Mouse (Mus musculus): ENCODE measurements at regions not wholly inside any gene's neighbourhood (a gene's known extent, or its start where the extent isn't known, plus 50 kb on each side); places are given as distances from the start of the nearest gene placed in this dataset.

DNA sequence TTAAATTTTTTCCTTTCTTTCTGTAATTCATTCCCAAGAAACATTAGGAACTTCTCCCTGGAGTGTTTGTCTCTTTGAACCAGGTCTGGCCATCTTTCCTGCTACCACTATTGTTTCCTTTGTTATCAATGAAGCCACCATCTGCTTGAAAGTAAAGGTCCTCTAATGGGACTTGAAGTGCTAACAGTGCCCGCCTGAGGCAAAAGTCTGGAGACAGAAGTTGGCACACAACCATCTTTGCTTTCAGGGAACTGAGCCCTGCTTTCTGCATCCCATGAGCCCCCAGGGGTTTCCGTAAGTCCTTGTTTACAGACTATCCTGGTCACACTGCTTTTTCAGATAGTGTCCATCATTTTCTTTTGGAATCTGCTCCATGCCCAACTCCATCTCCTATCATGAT lies 546.2 kb upstream of the Mpdz start:
- DNase-seq (ENCODE audit: extremely low spot score in 1 of 2, low spot score in 1 of 2) = no peak

- no peak for DNase-seq (ENCODE audit: extremely low spot score in 1 of 2, low spot score in 1 of 2)
Observed at GRCm38 (mm10) chr4:81986616-81987015, 544.0 kb upstream of the Mpdz start.

DNA sequence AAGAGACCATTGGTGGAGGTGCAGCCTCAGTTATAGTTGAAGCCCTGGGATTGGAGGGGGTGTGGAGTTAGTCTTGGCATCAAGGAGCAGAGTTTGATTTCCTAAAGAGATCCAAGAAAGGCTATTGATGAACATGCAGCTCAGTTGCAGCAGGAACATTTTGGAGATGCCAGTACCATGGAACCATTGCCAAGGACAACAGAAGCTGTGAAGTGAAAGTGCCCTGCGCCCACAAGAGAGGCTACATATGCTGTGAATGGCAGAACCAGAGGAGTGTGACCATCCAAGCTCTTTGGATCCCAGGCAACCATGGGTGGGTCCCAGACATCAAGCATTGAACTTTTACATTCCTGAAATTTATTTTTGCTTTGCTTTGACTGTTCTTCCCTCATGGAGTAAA lies 539.2 kb upstream of the Mpdz start:
- no peak for DNase-seq (ENCODE audit: extremely low spot score in 1 of 2, low spot score in 1 of 2)

DNA sequence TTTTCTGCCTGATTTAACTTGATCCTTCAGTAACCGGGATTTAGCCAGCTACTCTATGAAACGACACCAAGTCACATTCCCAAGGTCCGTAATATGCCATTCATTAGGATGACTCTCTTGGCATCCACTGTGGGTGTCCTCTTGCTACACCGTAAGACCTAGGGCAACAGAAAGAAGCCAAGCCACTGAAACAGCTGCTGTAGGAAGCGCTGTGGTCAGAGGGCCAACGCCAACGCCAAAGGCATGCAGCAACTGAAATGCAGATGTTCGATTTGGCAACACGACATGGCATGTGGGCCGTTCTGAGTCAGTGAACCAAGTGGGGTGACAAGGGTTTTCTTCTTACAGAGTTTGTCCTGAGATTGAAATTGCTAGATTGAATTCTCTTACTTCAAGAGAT lies 527.9 kb upstream of the Mpdz start:
- DNase-seq (ENCODE audit: extremely low spot score in 1 of 2, low spot score in 1 of 2) = no peak

DNA sequence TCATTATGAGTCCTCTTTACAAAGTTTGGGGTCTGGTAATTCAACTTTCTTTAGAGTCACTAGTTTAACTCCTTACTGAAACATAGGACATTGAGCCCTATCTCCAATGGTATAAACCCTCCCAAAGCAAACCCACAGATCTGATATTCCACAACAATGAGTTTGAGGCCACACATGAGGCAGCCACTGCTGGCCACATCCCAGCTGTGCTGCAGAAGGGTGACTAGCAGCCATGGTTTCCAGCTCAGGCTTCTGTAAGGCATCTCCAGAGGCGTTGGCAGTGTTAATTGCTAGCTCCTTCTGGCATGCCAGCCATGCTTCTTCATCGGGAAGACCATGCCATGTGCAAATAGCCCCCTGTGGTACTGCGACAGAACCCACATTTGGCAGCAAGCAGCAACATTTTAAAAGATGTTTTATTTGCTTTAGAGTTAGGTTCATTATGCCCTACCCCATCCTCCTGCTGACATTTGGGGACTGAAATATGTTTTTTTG lies 527.1 kb upstream of the Mpdz start:
- no peak for DNase-seq (ENCODE audit: extremely low spot score in 1 of 2, low spot score in 1 of 2)

DNA sequence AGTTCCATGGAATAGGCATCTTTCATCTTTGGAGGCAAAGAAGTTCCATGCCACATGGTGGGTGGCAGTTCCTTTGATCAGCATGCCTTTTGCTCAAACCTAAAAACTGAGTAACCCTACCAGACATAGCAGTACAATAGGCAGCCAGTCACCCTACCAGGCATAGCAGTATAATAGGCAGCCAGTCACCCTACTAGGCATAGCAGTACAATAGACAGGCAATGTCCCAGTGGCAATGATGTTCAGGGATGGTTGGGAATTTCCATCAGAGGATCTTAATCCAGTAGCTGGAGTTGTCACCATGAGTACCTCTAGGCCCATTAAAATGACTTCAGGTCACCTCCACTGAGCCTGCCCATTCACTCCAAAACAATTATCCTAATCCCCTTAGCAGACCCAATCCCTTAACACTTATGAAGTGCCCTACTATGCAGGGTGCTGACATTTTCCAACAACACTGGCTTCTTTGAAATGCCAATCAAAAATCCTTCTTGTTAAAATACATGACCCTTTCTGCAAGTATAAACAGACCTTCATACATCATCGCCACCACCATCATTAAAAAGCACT lies 523.5 kb upstream of the Mpdz start:
- DNase-seq (ENCODE audit: extremely low spot score in 1 of 2, low spot score in 1 of 2) = no peak

DNA sequence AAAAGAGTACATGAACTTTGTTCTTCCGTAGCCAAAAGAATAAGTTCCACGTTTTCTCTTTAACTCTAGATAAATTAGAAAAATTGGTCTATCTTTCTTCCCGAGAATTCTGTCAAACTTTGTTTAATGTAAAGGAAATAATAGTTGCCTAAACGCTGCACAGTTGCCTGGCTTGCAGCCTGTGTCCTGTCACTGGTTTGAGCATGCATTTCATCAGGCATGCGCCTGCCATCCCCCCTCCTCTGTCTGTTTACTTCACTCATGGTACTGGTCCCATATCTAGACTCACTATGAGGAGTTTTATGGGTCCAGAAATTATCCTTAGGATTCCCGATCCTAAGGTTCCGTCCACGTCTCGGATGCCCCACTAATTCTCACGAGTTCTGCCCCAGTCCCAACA lies 520.5 kb upstream of the Mpdz start:
- DNase-seq (ENCODE audit: extremely low spot score in 1 of 2, low spot score in 1 of 2) = no peak

- no peak for DNase-seq (ENCODE audit: extremely low spot score in 1 of 2, low spot score in 1 of 2)
Observed at GRCm38 (mm10) chr4:81962586-81962985, 520.0 kb upstream of the Mpdz start.

DNA sequence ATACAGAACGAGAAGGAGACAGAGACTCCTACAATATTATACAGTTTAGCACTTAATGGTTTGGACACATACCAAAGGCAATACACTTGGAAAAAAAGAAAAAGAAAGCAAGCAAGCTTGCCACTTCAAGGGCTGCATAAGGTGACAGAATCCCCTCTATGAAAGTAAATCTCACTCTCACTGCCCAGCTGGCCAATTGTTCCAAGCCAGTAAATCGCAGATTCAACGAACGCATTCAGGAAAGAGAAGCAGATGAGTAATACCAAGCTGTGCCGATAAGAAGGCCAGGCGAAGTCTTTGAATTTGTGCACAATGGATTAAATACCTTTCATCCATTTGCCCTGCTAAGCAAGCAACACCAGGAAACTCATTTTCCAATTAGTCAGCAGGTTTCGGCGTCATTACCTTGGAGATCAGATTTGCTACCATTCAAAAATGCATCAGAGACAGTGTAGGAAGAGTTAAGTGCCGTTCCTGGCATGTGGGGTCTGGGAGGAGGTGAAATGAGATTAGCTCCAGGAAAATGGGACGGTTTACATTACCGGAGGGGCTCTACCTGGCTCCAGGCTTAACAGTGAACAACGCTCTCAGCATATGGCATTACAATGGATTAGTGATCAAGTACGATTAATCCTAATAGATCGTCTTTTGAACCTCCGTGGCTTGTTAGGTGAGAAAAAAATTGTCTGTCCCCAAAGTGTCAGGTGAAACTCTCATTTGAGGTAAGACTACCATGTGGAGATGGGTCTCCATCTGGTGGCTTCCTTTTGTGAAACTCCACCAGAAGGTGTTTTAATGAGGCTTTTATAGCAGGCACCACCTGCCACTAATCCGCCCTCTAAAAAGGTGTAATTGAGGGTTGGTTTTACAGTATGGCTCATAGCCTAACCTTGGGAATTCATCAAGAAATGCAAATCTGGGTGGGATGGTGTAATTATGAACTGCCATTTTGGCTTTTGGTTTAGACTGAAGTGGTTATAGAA lies 518.2 kb upstream of the Mpdz start:
- DNase-seq (ENCODE audit: extremely low spot score in 1 of 2, low spot score in 1 of 2) = no peak

DNA sequence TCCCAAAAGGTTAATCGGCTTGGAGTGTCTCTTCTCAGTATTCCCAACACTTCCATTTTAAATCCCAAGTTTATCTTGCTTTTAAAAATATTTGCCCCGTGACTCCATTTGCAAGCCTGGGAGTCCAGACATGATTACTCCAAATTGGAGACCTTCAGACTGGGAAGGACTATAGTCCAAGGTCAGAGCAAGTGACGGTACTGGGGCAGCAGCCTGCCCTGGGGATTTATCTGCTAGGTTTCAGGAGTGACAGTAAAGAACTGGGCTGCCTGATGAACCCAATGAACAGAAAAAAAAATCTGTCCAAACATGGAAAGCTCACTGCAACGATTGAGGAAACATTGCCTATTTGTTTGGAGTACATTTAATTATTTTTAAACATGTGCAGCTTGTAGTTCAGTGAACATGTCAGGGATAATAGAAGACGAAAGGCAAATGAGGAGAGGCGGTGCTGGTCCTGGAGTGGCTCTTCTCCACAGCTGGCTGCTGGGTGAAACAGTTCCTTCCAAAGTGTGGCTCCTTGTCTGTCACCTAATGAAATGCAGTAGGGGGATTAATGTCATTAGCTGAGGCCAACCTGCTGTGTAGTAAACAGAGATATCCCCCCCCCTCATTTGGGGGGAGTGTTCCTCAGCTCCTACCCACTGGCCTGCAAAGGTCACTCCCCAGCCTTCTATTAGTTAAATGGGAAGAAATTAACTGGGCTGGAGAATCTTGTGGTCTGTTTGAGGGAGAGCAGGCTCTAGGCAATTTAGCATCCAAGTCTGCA lies 514.5 kb upstream of the Mpdz start:
- no peak for DNase-seq (ENCODE audit: extremely low spot score in 1 of 2, low spot score in 1 of 2)

DNA sequence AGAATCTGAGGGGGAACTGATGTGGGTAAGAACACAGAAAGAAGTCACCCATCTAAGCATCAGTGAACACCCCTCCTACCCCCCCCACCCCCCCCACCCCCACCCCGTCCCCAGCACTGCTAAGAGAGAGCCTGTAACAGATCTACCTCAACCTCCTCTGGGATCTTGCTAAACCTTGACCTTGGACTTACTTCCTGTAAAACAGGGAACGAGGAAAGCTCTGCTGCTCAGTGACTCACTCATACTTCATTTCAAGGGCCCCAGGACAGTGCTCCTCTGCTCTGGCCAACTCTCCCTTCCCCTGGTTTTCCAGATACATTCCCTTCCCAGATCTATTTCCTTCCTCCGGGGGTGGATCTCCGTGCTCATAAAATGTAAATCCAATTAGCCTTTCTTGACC lies 510.4 kb upstream of the Mpdz start:
- DNase-seq (ENCODE audit: extremely low spot score in 1 of 2, low spot score in 1 of 2) = no peak

DNA sequence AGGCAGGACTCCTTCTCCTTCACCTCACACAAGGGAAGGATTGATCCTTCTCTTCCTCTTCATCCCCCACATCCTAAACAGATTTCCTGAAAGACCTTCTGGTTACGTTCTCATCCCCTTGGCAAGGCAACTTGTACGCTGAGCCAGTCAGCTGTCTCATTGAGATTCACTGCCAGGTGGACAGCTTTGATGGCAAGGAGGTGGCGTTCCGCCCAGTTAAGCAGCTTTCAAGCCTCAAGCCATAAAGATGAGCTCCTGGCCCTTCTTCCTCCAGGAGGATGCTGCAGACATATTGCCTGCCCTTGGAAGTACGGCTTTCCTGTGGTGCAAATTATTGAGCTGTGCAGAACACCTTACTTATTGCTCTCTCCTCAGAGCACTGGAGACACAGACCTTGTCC lies 494.8 kb upstream of the Mpdz start:
- no peak for DNase-seq (ENCODE audit: extremely low spot score in 1 of 2, low spot score in 1 of 2)

DNA sequence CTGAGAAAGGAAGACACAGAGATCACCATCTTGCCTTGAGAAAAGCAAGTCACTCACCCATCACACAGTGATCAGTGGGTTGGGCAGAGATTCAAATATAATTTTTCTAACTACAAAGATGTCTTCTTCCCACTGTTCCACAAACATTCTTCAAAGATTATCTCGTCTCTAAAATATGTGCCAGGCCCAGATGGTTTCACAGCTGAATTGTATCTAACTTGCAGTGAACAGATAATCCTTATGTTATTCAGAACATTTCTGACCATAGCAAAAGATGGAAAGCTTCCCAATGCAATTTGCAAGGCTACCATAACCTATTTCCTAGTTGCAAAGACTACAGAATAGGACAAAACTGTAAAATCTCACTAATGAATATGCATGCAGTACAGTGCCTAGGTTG lies 488.3 kb upstream of the Mpdz start:
- peak in 1 of 2 experiments; percentile 52 for DNase-seq (ENCODE audit: extremely low spot score in 1 of 2, low spot score in 1 of 2)

DNA sequence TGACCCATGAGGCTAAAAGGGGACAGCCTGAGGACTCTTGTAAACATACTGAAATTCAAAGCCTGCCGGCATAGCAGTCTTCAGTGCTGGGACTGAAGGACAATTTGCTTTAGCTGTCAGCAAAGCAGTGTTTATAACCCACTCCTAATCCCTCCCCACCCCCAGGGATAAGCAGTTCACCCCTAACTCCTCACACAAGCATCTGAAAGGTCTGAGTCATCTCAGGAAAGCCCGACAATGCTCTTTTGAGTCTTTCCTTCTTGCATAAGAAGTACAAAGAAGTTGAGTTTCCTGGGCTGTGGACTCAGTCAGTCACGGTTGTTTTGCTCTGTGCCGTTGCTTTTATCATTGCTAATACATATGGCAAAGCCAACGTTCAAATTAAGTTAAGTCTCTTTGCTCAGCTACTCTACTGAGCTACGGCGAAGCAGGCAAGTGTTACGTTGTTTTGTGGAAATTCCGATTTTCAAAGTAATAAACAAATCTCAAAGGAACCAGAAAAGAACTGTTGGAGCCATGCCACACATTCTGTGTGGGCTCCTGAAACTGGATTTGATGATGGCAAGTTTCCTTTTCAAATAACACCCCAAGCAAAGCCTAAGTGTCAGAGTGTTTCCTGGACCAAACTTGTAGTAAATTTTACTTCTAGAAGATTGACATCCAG lies 486.1 kb upstream of the Mpdz start:
- no peak for DNase-seq (ENCODE audit: extremely low spot score in 1 of 2, low spot score in 1 of 2)

DNA sequence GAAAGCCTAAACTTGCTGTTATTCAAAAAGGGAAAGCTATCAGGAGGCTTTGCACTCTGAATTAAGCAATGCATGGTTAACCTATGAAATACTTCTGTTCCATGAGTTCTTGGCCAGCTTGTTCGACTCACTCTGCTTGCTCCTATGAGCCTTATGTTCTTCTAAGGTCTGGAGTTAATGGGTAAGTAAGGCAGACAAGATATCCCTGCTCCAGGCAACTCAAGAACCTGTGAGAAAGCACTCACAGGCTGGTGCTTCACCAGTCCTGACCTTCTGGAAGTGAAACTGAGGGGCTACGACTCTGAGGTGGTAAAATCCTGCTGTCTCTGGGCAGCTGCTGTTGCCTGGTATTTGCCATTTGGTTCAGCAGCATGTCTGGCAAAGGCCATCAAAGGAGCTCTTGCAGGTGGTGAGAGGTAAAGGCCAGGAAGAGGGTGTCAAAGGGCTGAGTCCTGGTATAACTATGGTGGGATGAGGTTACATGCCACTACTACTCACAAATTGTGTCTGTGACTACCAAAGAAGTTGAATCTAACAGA lies 484.6 kb upstream of the Mpdz start:
- DNase-seq (ENCODE audit: extremely low spot score in 1 of 2, low spot score in 1 of 2) = no peak

- no peak for DNase-seq (ENCODE audit: extremely low spot score in 1 of 2, low spot score in 1 of 2)
Observed at GRCm38 (mm10) chr4:81926662-81927141, 484.1 kb upstream of the Mpdz start.

DNA sequence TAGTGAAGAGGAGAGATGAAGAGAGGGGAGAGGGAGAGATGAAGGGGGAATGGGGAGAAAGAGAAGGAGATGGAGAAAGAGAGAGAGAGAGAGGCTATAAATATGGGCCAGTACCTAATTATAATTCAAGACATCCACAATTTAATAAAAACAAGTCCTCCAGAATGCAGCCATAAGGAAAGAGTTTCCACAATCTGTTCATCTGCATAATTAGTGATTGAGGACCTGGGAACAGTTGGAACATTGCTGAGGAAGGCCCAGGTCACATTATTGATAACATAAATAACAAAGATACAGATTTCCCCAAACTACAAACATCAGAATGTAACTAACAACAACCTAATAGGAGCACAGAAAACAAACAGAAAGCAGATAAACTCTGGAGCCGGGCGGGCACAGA lies 483.0 kb upstream of the Mpdz start:
- DNase-seq (ENCODE audit: extremely low spot score in 1 of 2, low spot score in 1 of 2) = no peak

- no peak for DNase-seq (ENCODE audit: extremely low spot score in 1 of 2, low spot score in 1 of 2)
Observed at GRCm38 (mm10) chr4:81924120-81924519, 481.5 kb upstream of the Mpdz start.

- DNase-seq (ENCODE audit: extremely low spot score in 1 of 2, low spot score in 1 of 2) = no peak
Observed at GRCm38 (mm10) chr4:81922876-81923275, 480.3 kb upstream of the Mpdz start.

DNA sequence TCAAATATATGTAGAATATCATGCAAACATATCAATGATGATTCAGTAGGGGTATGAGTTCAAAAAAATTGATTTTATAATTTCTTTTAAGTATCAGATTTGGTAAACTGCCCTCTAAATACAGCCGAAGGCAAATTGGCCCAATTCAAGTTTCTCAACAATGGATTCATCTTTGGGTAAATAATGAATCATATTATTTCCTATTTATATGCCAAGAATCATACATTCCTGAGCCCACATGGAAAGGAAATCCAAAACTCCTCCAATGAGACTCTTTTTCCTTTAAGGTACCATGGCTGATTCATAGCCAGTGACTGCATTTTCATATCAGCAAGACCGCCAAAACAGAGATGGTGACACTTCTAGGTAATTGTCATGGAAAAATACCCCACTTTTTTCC lies 472.4 kb upstream of the Mpdz start:
- DNase-seq (ENCODE audit: extremely low spot score in 1 of 2, low spot score in 1 of 2) = no peak
